Mouse (Mus musculus): Measurements from ENCODE around the gene Dtx1. TPM values are rescaled to one million over a fixed set of nuclear protein-coding genes. Genes with fewer than 3 reads are reported as not detected.

The Dtx1 gene
- 0.13 and 0.15 TPM in 2 replicates for polyA plus RNA-seq (2012; rRNA removed)

DNA sequence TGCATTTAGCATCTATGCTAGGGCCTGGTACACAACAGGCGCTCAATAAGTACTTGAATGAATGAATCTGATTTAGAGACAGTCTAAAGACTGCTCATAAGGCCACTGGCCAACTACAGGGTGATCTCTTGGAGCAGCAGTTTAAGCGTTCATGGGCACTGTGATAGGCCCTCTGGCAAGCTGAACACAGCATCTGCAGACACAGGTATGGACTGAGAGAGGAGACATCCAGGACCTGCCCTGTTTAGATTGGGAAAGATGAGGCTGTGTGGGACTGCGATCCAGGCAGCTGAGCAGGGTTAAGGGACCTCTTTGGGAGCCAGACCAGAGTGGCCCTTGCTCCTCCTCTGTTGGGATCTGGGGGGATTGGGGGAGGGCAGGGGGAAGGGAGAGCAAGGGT is at the start of gene Dtx1:
TSS of gene Dtx1 (minus strand) at position 101 of the 400 bp plus-strand sequence.

DNA sequence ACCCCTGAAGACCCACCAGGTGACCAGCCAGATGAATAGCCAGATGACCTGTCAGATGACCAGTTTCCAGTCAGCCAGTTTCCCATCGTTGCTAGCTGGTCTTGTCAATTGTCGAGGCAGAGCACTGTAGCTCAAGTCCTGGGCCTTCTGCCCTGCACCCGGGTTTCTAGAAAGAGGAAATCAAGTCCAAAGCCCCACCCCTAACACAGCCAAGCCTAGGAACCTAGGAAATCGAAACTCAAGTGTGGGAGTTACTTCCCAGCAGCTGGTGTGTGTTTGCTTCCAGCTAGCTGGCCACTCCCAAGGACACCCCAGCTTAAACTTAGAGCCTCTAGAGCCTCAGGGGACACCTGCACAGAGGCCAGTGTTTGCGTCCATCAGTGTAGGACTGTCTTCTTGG is 38.0 kb upstream of the Dtx1 start, which contains the start of gene Oas2:
TSS of gene Oas2 (minus strand) at position 166 of the 400 bp plus-strand sequence.

GRCm38 (mm10) chr5:120648569-120649373 is 63.0 kb downstream of the Dtx1 start, which contains the start of gene Rasal1:
Rasal1 (plus strand) TSS chr5:120648812.

GRCm38 (mm10) chr5:120634131-120634530 is 77.6 kb downstream of the Dtx1 start, which contains the start of gene Cfap73:
Cfap73 (minus strand) TSS chr5:120634235.

Other genes with a start within 250 kb of the Dtx1 start
- 7.2 and 8.4 TPM in 2 replicates for gene Sdsl, start 239.1 kb downstream of the Dtx1 start, polyA plus RNA-seq (2012; rRNA removed)
- 6.9 and 8.2 TPM in 2 replicates for gene Sds, start 235.4 kb downstream of the Dtx1 start, polyA plus RNA-seq (2012; rRNA removed)
- gene Plbd2, start 208.3 kb downstream of the Dtx1 start, polyA plus RNA-seq (2012; rRNA removed): 6.3 and 7.4 TPM in 2 replicates
- gene Slc8b1, start 200.8 kb downstream of the Dtx1 start, polyA plus RNA-seq (2012; rRNA removed): 14.6 and 16.4 TPM in 2 replicates
- gene Tpcn1, start 123.3 kb downstream of the Dtx1 start, polyA plus RNA-seq (2012; rRNA removed): 16.8 and 21.7 TPM in 2 replicates
- gene Iqcd, start 122.9 kb downstream of the Dtx1 start, polyA plus RNA-seq (2012; rRNA removed): 1.6 and 2.4 TPM in 2 replicates
- 6.0 and 6.9 TPM in 2 replicates for gene Rita1, start 99.3 kb downstream of the Dtx1 start, polyA plus RNA-seq (2012; rRNA removed)
- 13.7 and 14.9 TPM in 2 replicates for gene Ddx54, start 99.2 kb downstream of the Dtx1 start, polyA plus RNA-seq (2012; rRNA removed)
- gene Cfap73, start 77.7 kb downstream of the Dtx1 start, polyA plus RNA-seq (2012; rRNA removed): not detected in 2 replicates
- gene Rasal1, start 63.1 kb downstream of the Dtx1 start, polyA plus RNA-seq (2012; rRNA removed): 0.22 and 0.29 TPM in 2 replicates
- gene Oas2, start 37.9 kb upstream of the Dtx1 start, polyA plus RNA-seq (2012; rRNA removed): 10.7 and 11.6 TPM in 2 replicates
- gene Oas3, start 65.7 kb upstream of the Dtx1 start, polyA plus RNA-seq (2012; rRNA removed): 3.6 and 6.9 TPM in 2 replicates
- 0.15 and 0.26 TPM in 2 replicates for gene Oas1e, start 83.6 kb upstream of the Dtx1 start, polyA plus RNA-seq (2012; rRNA removed)
- gene Oas1c, start 100.6 kb upstream of the Dtx1 start, polyA plus RNA-seq (2012; rRNA removed): 0.87 and 1.0 TPM in 2 replicates
- gene Oas1f, start 135.4 kb upstream of the Dtx1 start, polyA plus RNA-seq (2012; rRNA removed): not detected in 2 replicates
- not detected in 2 replicates for gene Oas1h, start 149.5 kb upstream of the Dtx1 start, polyA plus RNA-seq (2012; rRNA removed)
- gene Oas1g, start 175.7 kb upstream of the Dtx1 start, polyA plus RNA-seq (2012; rRNA removed): 7.1 and 8.4 TPM in 2 replicates
- gene Oas1a, start 195.6 kb upstream of the Dtx1 start, polyA plus RNA-seq (2012; rRNA removed): 10.3 and 16.8 TPM in 2 replicates
- gene Oas1d, start 202.6 kb upstream of the Dtx1 start, polyA plus RNA-seq (2012; rRNA removed): not detected in 2 replicates

Measured in liver, embryonic 18 days (tissue).